Mouse (Mus musculus) left cerebral cortex, postnatal 4 days (tissue): ENCODE data around the gene Apof. TPM values are rescaled to one million over a fixed set of nuclear protein-coding genes. Genes with fewer than 3 reads are reported as not detected.

Experiments used
- DNase-seq: peaks from one replicate; pipeline ENCODE4 v3.0.0-alpha.2; 2022
- intact Hi-C: fragments of 180-260 bp; cut with DNase I; formaldehyde crosslinking; loops from one replicate; pipeline ENCODE4 v1.15.1; 2025
- total RNA-seq, 2 experiments: library from RNA; stranded (reverse); gene quantifications; 2 replicates each; pipeline ENCODE4 v1.2.3; 2021

Gene Apof
- total RNA-seq, 2 experiments from 2014 or later, result not detected

DNA sequence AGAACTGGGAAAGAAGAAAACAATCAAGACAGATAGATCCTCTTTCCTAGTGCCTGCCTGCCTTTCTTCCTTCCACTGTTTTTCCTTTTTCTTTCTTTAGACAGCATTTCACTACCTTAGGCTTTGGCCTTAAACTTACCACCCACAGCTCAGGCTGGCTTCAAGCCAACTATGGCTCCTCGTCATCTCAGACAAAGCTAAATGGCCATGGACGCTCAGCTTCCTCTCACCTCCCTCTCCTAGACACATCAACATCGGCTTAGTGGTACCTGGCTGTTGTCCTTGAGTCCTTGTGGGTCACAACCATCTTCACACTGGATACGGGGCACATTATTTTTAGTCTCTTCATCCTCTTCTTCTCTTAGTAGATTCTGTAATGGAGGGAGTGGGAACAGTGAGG, 28.8 kb downstream of the Apof start:
- peak; percentile 51 for DNase-seq
- intact Hi-C loops, result no loop called here

DNA sequence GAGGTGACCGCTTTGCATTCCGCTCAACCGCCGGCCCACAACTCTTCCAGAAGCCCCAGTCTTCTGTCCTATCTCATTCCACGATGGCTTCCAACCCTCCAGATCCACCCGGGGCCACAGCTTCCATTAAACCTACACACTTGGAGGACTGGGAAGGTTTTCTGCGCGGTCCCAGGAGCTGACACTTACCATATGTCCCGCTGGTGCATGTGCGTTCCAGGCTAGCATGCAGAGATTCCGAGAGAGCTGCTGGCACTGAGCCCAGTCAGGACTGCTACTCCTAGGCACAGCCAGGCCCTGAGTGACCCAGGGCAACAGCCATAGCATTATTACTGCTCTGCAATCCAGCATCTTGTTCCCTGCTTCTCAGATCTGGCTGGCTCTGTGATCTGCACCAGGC, 29.2 kb downstream of the Apof start:
- DNase-seq, result peak; percentile 62
- intact Hi-C loops, result no loop called here

DNA sequence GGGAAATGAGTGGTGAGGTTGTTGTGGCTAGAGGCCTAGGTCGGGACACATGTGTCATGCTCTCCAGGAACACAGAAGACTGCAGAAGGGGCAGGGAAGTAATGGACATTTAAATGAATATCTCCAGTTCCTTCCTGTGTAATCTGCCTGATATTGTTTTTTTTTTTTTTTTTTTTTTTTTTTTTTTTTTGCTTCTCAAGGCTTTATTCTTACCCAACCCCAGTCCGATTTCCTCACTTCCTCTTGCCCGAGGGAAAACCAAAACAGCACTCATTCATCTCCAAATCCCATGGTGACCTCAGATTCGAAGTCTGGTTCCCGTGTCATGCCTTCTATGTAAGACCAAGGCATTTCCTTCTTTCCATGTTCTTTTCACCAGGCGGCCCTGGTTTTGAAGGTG, 29.8 kb downstream of the Apof start:
- no peak for DNase-seq
- intact Hi-C loops, result no loop called here

DNA sequence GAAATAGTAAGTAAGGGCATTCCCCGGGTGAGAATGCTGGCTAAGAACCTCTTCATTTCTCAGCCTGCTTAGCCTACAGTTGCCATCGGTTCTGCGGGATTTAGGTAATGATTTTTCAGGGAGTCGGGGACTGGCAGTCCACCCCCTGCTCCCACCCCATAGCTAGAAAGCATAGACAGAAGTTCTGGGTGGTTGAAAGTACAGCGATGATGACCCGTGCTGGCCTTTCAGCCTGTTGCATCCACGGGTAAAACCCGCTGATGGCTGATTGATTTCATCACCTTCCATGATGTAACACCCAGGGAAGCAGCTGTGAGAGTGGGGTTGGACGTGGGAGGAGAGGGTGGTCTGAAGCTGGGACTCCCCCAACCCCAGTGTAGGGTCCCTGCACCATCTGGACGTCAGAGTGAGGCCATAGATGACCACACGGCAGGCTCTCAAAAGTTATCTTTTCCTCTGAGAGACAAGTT, 30.3 kb downstream of the Apof start, which contains the start of gene Il23a:
TSS of gene Il23a (minus strand) at position 51 of the 470 bp plus-strand sequence.
- intact Hi-C loops, result no loop called here
- DNase-seq, result no peak

DNA sequence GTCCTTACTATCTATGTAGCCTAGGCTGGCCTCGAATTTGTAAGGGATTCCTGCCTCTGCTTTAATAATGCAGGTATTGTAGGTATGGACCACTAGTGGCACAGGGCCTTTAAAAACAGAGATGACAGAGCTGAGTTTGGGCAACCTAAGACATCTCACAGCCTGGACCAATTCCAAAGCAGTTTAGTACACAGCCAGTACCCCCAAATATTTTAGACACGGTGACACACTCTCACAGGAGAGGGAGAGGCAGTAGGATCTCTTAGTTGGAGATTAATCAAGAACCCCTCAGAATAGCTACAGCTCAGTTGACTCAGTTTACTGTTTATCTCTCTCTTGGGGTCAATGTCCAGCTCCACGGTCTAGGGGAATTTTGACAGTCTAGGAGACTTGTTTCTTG, 33.9 kb downstream of the Apof start:
- intact Hi-C loops, result no loop called here

DNA sequence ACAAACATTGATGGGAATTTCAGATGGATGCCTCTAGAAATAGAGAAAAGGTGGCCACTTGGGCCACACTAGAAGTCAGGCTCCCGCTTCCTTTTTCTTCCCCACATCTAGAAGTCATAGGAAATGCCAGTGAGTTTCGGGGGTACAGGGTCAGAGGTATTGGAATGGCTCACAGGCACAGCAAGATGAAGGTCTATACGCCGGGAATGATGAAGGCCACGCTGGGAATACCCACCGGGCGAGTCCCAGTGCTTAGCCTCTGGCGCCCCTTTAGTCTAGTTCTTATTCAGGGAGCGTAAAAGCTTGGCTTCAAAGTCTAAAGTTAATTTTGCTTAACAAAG, 34.3 kb downstream of the Apof start:
- intact Hi-C loops, result no loop called here
- DNase-seq, result no peak

More for the DNA sequence above, 33.9 kb downstream of the Apof start:
- no peak for DNase-seq

DNA sequence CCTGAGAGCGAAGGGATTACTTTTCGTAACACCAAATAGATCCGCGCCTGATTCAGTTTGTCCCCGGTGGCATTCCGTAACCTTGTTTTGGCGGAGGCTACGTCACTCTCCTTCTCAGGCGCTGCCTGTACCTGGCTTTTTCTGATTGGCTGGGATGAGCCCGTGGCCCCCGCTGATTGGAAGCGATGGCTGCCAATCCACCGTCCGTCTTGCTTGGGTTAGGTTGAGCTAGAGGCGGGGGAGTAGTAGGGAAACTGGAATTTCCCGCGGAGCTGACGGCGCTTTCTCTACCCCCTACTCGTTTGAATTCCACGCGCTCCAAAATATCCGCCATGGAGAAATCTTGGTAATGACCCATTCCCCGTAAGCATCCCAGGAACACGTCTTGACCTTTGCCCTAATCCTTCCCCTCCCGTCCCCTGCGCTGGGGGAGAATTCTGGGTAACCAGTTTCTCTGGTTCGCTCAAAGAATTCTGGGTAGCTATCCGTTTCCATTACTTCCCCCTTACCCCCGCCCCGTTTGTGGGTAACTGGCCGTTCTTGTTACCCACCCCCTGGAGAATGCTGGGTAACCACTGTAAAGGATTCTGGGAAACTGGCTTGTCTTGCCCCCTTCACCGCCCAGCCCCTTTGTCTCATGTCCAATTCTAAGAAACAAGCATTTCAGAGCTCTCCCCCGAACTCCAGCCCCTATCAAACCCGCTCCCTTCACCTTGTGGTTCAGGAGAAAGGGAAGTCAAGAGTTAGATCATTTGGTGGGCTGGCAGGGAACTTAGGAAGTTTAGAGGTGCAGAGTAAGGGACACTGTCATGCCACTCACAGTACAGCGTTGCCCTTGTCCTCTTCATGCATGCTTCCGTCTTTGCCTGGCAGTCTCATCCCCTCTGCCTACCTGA, 34.9 kb downstream of the Apof start, which contains the start of gene Pan2:
TSS of gene Pan2 (plus strand) at position 210 of the 896 bp plus-strand sequence.
- DNase-seq, result peak; percentile 98
- intact Hi-C loops, result no loop called here

DNA sequence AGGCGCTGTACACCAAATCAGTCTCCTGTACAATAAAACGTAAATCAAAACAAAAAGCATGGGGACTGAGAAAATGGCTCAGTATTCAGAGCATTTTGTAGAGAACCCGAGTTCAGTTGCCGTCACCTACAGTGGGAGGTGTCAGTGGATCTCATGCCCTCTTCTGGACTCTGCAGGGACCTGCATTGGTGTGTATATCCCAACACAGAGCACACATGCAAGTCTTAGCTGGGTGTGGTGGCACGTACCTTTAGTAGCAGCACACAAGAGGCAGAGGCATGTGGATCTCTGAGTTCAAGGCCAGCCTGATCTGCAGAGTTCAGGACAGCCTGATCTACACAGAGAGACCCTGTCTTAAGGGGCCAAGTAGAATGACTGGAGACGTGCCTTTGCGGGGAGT, 41.2 kb downstream of the Apof start:
- intact Hi-C loops, result no loop called here
- DNase-seq, result no peak

DNA sequence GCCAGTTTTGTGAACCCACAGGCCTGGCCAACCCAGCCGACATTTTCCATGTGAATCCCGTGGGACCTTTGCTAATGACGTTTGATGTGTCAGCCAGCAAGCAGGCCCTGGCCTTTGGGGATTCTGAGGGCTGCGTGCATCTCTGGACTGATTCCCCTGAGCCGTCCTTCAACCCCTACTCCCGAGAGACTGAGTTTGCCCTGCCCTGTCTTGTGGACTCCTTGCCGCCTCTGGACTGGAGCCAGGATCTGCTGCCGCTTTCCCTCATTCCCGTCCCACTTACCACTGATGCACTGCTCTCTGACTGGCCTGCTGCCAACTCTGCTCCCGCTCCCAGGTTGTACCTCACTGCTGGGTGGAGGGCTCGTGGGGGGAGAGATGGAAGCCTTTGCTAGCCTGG, 41.7 kb downstream of the Apof start:
- intact Hi-C loops, result no loop called here
- peak; percentile 65 for DNase-seq

DNA sequence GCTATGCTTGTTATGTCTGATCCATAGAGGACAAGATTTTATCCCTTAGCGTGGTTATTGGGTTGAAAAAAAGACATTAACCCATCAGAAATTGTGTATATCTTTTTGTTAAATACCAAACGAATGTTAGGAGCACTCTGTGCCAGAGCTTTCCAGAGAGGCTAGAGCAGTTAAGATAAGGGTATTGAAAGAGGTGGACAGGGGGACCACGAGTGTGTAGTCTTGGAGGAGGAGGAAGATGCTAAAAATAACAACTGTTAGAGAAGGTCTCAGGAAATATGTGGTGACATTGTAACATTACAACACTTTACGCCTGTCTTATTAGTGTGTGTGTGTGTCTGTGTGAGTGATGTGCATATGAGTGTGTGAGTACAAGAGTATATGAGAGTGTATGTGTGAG, 42.4 kb downstream of the Apof start:
- no peak for DNase-seq
- intact Hi-C loops, result no loop called here

DNA sequence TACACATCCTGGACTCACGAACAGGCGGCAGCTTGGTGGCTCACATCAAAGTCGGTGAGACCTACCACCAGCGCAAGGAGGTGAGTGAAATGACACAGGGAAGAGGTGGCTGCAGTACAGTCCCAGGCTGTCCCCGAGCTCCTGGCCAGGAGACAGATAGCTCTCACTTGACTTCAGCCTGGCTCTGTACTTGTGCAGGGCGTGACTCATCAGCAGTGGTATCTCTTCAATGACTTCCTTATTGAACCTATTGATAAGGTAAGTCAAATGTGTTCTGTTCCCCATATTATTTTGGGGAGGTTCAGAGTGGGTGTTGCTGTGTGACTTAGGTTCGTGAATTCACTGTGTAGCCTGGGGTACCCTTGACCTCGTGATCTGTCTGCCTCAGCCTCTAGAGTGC, 47.1 kb downstream of the Apof start:
- DNase-seq, result no peak
- intact Hi-C loops, result no loop called here

Other genes with a start within 250 kb of the Apof start
- gene Naca, start 233.1 kb upstream of the Apof start, total RNA-seq, result 100 to 1,000 TPM; 481 to 496 TPM
- 100 to 1,000 TPM; 179 to 184 TPM for gene Ptges3, start 209.7 kb upstream of the Apof start, total RNA-seq
- 1,000 to 10,000 TPM; 1,302 to 1,309 TPM for gene Atp5b, start 185.4 kb upstream of the Apof start, total RNA-seq
- gene Baz2a, start 177.1 kb upstream of the Apof start, total RNA-seq, result 10 to 100 TPM; 34.5 to 36.2 TPM
- 10 to 100 TPM; 12.7 to 13.0 TPM for gene Rbms2, start 88.4 kb upstream of the Apof start, total RNA-seq
- gene Gls2, start 74.2 kb upstream of the Apof start, total RNA-seq, result 1 to 10 TPM; 5.9 to 7.9 TPM
- gene Spryd4, start 56.9 kb upstream of the Apof start, total RNA-seq, result 10 to 100 TPM; 14.5 to 16.3 TPM
- not detected for gene Mip, start 42.8 kb upstream of the Apof start, total RNA-seq
- gene Timeless, start 36.6 kb upstream of the Apof start, total RNA-seq, result 10 to 100 TPM; 11.1 to 14.7 TPM
- gene Apon, start 14.6 kb upstream of the Apof start, total RNA-seq, result not detected
- gene Stat2, start 1.9 kb downstream of the Apof start, total RNA-seq, result 10 to 100 TPM; 32.1 to 38.1 TPM
- gene Il23a, start 30.1 kb downstream of the Apof start, total RNA-seq, result not detected
- 10 to 100 TPM; 19.9 to 22.4 TPM for gene Pan2, start 34.7 kb downstream of the Apof start, total RNA-seq
- gene Cnpy2, start 53.8 kb downstream of the Apof start, total RNA-seq, result 10 to 100 TPM; 81.0 to 86.0 TPM
- 100 to 1,000 TPM; 236 to 250 TPM for gene Cs, start 69.1 kb downstream of the Apof start, total RNA-seq
- gene Coq10a, start 100.3 kb downstream of the Apof start, total RNA-seq, result 10 to 100 TPM; 57.7 to 58.1 TPM
- 10 to 100 TPM; 84.9 to 85.5 TPM for gene Ankrd52, start 108.4 kb downstream of the Apof start, total RNA-seq
- gene Slc39a5, start 132.6 kb downstream of the Apof start, total RNA-seq, result under 1 TPM; 0.40 to 0.42 TPM
- gene Nabp2, start 142.8 kb downstream of the Apof start, total RNA-seq, result 10 to 100 TPM; 95.1 to 99.1 TPM
- gene Rnf41, start 143.0 kb downstream of the Apof start, total RNA-seq, result 10 to 100 TPM; 92.0 to 94.7 TPM
- 100 to 1,000 TPM; 295 to 311 TPM for gene Smarcc2, start 190.6 kb downstream of the Apof start, total RNA-seq
- gene Myl6, start 225.5 kb downstream of the Apof start, total RNA-seq, result 100 to 1,000 TPM; 499 to 509 TPM
- 10 to 100 TPM; 61.7 to 65.2 TPM for gene Myl6b, start 230.0 kb downstream of the Apof start, total RNA-seq